Mouse (Mus musculus): ENCODE results near the gene Ggn. TPM values are rescaled to one million over a fixed set of nuclear protein-coding genes. Genes with fewer than 3 reads are reported as not detected.
"Not testable (repeated sequence)": the region's sequence is repeated elsewhere in the genome, so short reads cannot be mapped to it uniquely, and the experiment has no call there.

Ggn gene
- polyA plus RNA-seq, 1 experiment from 2014 or later, result 0.54 TPM

DNA sequence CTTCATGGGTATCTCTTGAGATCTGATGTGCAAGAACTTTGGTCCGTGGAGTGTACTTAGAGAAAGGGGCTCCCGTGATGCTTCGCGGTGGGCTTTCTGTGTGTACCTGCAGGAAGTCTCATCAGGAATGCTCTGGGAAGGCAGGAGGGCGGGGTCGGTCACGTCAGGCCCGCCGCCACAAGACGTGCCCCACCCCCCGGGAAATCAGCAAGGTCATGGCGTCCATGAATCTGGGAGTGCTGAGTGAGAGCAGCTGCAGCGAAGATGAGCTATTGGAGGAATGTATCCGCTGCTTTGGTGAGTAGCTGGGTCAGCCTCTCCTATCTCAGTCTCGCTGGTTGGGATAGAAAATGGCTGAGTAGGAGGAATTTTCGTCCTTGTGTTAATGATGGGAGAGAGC, 32.6 kb upstream of the Ggn start:
- no peak overlapping the region for H3K4me2 ChIP-seq (ENCODE audit: low read length)
- no peak overlapping the region for H3K9ac ChIP-seq (ENCODE audit: low read depth, low read length)
- H3K9me3 ChIP-seq (replicated peaks; ENCODE audit: control insufficient read depth, low read length, poor library complexity, severe bottlenecking), result no peaks in the 10 kb centered on the region
- 51% methylated on average over 16 of the region's 16 CpGs for WGBS
- H3K36me3 ChIP-seq (ENCODE audit: control insufficient read depth, insufficient read depth, low read length), result no peaks in the 10 kb centered on the region
- peaks cover 3% of the 10 kb centered on the region for H3K27me3 ChIP-seq (ENCODE audit: control insufficient read depth, insufficient read depth, low read depth, low read length)
- no peak overlapping the region for H3K4me3 ChIP-seq (ENCODE audit: low read depth, low read length)
- no peak overlapping the region for H3K27ac ChIP-seq (ENCODE audit: low read length)
- H3K4me1 ChIP-seq (ENCODE audit: control insufficient read depth, insufficient read depth, low read length), result peaks cover 5% of the 10 kb centered on the region; the same call in 1 of the 2 replicates
- ATAC-seq, result no peak

DNA sequence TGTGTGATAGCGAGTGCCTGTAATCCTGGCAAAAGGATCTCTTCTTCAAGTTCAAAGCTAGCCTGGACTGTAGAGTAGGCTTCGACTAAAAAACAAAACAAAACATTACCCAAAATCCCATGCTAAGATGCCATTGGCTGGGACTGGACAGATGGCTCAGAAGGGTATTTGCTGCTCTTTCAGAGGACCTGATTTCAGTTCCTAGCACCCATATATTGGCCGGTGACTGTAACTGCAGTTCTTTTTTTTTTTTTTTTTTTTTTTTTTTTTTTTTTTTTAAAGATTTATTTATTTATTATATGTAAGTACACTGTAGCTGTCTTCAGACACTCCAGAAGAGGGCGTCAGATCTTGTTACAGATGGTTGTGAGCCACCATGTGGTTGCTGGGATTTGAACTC, 30.8 kb upstream of the Ggn start:
- H3K36me3 ChIP-seq (ENCODE audit: control insufficient read depth, insufficient read depth, low read length); H3K4me3 ChIP-seq (ENCODE audit: low read depth, low read length); H3K27ac ChIP-seq (ENCODE audit: low read length); H3K4me2 ChIP-seq (ENCODE audit: low read length); ATAC-seq; H3K27me3 ChIP-seq (ENCODE audit: control insufficient read depth, insufficient read depth, low read depth, low read length); H3K4me1 ChIP-seq (ENCODE audit: control insufficient read depth, insufficient read depth, low read length); H3K9me3 ChIP-seq (replicated peaks; ENCODE audit: control insufficient read depth, low read length, poor library complexity, severe bottlenecking); H3K9ac ChIP-seq (ENCODE audit: low read depth, low read length): not testable (repeated sequence)
- 92% methylated on average over 3 of the region's 4 CpGs for WGBS

DNA sequence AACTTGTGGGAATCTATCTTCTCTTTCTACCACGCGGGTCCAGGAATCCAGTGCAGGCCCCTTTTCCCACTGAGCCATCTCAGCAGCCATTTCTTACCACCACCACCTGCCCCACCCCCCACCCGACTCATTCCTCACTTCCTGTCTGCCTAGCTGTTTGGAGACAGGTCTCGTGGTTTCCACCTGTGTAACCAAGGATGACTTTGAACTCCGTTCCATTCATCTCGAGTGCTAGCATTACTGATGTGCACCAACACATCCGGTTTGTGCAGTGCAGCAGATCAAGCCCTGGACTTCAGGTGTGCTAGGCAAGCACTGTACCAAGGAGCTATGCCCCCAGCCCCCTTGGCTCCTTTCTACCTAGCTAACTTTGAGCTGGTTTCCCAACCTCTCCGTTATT, 28.6 kb upstream of the Ggn start:
- ATAC-seq, result no peak
- H3K36me3 ChIP-seq (ENCODE audit: control insufficient read depth, insufficient read depth, low read length), result no peaks in the 10 kb centered on the region
- 88% methylated on average over 8 of the region's 8 CpGs for WGBS
- no peak overlapping the region for H3K4me2 ChIP-seq (ENCODE audit: low read length)
- H3K4me3 ChIP-seq (ENCODE audit: low read depth, low read length), result no peak overlapping the region
- no peaks in the 10 kb centered on the region for H3K9me3 ChIP-seq (replicated peaks; ENCODE audit: control insufficient read depth, low read length, poor library complexity, severe bottlenecking)
- no peaks in the 10 kb centered on the region for H3K4me1 ChIP-seq (ENCODE audit: control insufficient read depth, insufficient read depth, low read length)
- H3K27ac ChIP-seq (ENCODE audit: low read length), result no peak overlapping the region
- H3K27me3 ChIP-seq (ENCODE audit: control insufficient read depth, insufficient read depth, low read depth, low read length), result no peaks in the 10 kb centered on the region
- H3K9ac ChIP-seq (ENCODE audit: low read depth, low read length), result no peak overlapping the region

DNA sequence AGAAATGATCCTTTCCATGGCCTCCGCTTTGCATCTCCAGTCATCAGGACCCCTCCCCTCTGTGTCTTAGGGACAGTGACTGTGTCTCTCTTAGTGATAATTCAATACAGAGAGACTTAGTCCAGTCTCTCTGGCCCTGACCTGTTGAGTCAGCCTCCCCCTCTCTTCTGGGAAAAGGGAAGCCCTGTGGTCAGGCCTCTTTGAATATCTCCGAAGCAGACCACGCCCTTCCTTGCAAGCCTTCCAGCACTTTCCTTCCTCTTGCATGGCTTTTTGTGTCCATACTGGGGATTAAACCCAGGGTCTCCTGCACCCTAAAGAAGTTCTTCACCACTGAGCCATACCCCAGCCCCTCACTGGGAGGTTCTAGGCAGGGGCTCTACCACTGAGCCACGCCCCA, 26.0 kb upstream of the Ggn start:
- Histone ChIP-seq H3K36me3 (ENCODE audit: control insufficient read depth, insufficient read depth, low read length) (no peaks in the 10 kb centered on the region), H3K4me3 (ENCODE audit: low read depth, low read length) (no peak overlapping the region), H3K9me3 (replicated peaks; ENCODE audit: control insufficient read depth, low read length, poor library complexity, severe bottlenecking) (no peaks in the 10 kb centered on the region), H3K4me1 (ENCODE audit: control insufficient read depth, insufficient read depth, low read length) (no peaks in the 10 kb centered on the region), H3K4me2 (ENCODE audit: low read length) (no peak overlapping the region), H3K27ac (ENCODE audit: low read length) (no peak overlapping the region), H3K9ac (ENCODE audit: low read depth, low read length) (no peak overlapping the region), H3K27me3 (ENCODE audit: control insufficient read depth, insufficient read depth, low read depth, low read length) (no peaks in the 10 kb centered on the region)
- 90% methylated on average over 4 of the region's 4 CpGs for WGBS
- no peak for ATAC-seq

DNA sequence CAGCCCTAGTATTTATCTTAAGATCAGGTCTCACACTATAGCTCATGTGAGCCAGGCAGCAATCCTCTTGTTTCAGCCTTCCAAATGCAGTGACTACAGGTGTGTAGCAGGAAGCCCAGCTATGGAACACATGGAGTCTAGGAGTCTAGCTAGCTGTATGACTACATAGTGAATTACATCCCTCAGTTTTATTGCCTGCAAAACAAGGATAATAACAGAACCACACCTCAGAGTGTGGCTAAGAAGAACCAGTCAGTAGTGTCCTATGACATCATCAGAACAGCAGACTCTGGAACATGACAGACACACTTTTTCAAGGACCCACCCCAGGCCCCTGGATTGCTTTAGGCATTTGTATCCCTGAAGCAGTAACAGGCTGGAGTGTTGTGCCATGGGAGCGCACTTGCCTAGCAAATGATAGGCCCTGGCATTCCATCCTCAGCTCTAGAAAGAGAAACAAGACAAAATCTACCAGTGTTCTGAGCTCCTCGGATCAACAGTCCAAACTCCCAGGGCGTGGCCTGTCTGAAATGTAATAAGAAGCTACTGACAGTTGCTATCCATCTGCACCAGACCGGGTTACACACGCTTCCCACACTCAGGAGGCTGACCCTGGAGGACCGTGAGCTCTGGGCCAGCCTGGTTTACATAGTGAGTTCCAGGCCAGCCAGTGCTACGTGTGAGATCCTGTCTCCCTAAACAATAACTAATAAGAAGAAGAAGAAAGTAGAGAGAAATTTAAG, 23.2 kb upstream of the Ggn start:
- Histone ChIP-seq H3K36me3 (ENCODE audit: control insufficient read depth, insufficient read depth, low read length) (no peaks in the 10 kb centered on the region), H3K4me2 (ENCODE audit: low read length) (no peak overlapping the region), H3K9ac (ENCODE audit: low read depth, low read length) (no peak overlapping the region), H3K27ac (ENCODE audit: low read length) (no peak overlapping the region), H3K4me3 (ENCODE audit: low read depth, low read length) (no peak overlapping the region), H3K27me3 (ENCODE audit: control insufficient read depth, insufficient read depth, low read depth, low read length) (no peaks in the 10 kb centered on the region), H3K9me3 (replicated peaks; ENCODE audit: control insufficient read depth, low read length, poor library complexity, severe bottlenecking) (no peaks in the 10 kb centered on the region), H3K4me1 (ENCODE audit: control insufficient read depth, insufficient read depth, low read length) (no peaks in the 10 kb centered on the region)
- 87% methylated on average over 7 of the region's 7 CpGs for WGBS
- ATAC-seq, result no peak

DNA sequence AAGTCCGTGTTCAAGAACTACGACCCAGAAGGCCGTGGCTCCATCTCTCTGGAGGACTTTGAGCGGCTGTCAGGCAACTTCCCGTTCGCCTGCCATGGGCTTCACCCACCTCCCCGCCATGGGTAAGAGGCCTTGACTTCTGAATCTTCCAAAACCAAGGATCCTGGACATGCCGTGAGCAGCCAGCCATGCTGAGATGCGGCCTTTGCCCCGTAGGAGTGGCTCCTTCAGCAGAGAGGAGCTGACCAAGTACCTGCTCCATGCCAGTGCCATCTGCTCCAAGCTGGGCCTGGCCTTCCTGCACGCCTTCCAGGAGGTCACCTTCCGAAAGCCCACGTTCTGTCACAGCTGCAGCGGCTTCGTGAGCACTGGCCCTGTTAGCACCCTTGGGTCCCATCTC, 21.2 kb upstream of the Ggn start:
- Histone ChIP-seq H3K4me2 (ENCODE audit: low read length) (no peak overlapping the region), H3K9ac (ENCODE audit: low read depth, low read length) (no peak overlapping the region), H3K36me3 (ENCODE audit: control insufficient read depth, insufficient read depth, low read length) (no peaks in the 10 kb centered on the region), H3K4me3 (ENCODE audit: low read depth, low read length) (no peak overlapping the region), H3K27me3 (ENCODE audit: control insufficient read depth, insufficient read depth, low read depth, low read length) (no peaks in the 10 kb centered on the region), H3K9me3 (replicated peaks; ENCODE audit: control insufficient read depth, low read length, poor library complexity, severe bottlenecking) (no peaks in the 10 kb centered on the region), H3K27ac (ENCODE audit: low read length) (no peak overlapping the region), H3K4me1 (ENCODE audit: control insufficient read depth, insufficient read depth, low read length) (no peaks in the 10 kb centered on the region)
- 90% methylated on average over 15 of the region's 15 CpGs for WGBS
- no peak for ATAC-seq

DNA sequence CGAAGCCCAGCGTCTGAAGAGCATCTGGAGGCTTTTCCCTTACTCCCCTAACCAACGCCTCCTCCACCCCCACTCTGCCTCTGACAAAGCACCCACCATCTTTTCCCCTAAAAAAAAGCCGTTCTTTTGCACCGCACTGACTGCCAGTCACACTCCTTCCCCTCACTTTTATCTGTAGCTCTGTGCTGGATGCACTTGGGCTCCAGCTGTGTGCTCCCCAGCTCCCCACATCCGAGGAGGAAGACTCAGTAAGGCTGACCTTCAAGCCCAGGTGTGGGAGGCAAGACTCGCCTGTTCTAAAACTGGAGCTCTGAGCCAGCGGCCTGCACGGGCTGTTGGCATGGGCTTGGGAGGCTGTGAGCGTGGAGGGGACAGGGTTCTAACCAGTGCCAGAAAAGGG, 18.5 kb upstream of the Ggn start:
- H3K27me3 ChIP-seq (ENCODE audit: control insufficient read depth, insufficient read depth, low read depth, low read length), result no peaks in the 10 kb centered on the region
- no peaks in the 10 kb centered on the region for H3K9me3 ChIP-seq (replicated peaks; ENCODE audit: control insufficient read depth, low read length, poor library complexity, severe bottlenecking)
- WGBS, result 63% methylated on average over 10 of the region's 10 CpGs
- no peak overlapping the region for H3K4me3 ChIP-seq (ENCODE audit: low read depth, low read length)
- H3K27ac ChIP-seq (ENCODE audit: low read length), result no peak overlapping the region
- H3K4me2 ChIP-seq (ENCODE audit: low read length), result no peak overlapping the region
- no peaks in the 10 kb centered on the region for H3K36me3 ChIP-seq (ENCODE audit: control insufficient read depth, insufficient read depth, low read length)
- peaks cover 6% of the 10 kb centered on the region for H3K4me1 ChIP-seq (ENCODE audit: control insufficient read depth, insufficient read depth, low read length)
- ATAC-seq, result no peak
- no peak overlapping the region for H3K9ac ChIP-seq (ENCODE audit: low read depth, low read length)

DNA sequence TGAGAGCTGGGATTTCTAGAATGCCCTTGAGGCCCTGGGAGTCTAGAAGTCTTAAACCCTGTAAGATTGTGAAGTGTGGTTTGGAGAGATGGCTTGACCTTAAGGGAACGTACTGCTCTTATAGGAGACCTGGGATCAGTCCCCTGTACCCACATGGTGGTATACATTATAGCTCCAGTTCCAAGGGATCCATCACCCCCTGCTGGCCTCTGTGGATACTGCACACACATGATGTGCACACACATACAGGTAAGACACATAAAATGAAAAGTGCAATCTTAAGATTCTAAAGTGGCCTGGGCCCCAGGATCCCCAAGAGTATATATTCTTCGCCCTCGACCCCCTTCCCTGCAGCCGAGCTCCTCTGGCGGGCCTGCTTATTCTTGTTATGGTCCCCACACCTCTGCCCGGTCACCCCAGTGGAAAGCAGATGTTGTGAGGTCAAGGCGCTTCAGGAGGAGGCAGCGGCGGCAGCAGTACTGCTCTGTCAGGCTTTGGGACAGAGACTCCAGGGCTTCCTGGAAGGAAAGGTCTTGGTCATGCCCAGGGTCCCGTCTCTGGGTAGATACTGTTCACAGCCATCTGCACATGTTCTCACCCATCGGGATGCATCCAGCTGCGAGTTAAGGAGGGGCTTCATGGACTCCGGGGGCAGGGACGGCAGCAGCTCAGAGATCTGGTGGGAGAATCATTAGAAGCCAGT, 15.8 kb upstream of the Ggn start:
- peaks cover 4% of the 10 kb centered on the region for H3K27me3 ChIP-seq (ENCODE audit: control insufficient read depth, insufficient read depth, low read depth, low read length)
- H3K36me3 ChIP-seq (ENCODE audit: control insufficient read depth, insufficient read depth, low read length), result no peaks in the 10 kb centered on the region
- peaks cover 8% of the 10 kb centered on the region for H3K4me1 ChIP-seq (ENCODE audit: control insufficient read depth, insufficient read depth, low read length)
- no peak for ATAC-seq
- H3K9ac ChIP-seq (ENCODE audit: low read depth, low read length), result no peak overlapping the region
- no peak overlapping the region for H3K4me2 ChIP-seq (ENCODE audit: low read length)
- no peak overlapping the region for H3K4me3 ChIP-seq (ENCODE audit: low read depth, low read length)
- no peaks in the 10 kb centered on the region for H3K9me3 ChIP-seq (replicated peaks; ENCODE audit: control insufficient read depth, low read length, poor library complexity, severe bottlenecking)
- H3K27ac ChIP-seq (ENCODE audit: low read length), result no peak overlapping the region
- 95% methylated on average over 14 of the region's 14 CpGs for WGBS

DNA sequence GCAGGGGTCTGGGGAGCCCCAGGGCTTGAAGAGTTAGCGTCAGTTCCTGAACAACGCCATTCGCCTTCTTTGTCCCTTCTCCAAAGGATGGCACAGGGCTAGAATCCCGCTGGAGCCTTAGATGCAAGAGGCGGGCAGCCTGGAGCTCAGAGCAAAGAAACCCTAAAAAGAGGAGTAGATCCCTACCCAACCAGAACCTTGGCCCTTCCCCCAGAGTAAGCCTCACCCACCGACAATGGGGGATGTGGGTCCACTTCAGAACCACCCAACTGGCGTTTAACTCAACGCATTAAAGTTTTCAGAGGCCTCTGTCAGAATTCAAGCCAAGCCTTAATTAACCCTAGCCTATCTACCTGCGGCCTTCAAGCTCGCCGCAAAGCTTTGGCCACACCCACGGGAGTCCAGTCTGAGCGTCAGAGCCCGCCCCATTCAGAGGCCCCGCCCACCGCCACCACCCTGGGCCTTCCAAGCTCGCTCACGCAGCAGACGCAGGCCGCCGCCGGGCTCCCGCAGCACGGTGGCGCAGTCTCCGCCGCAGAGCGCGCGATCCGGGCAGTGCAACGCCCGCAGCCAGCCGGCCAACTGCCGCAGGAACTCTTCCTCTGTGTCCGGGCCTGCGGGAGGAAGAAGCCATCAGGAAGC, 14.7 kb upstream of the Ggn start:
- WGBS, result 8% methylated on average over 35 of the region's 37 CpGs
- ATAC-seq, result peak; percentile 92
- peak overlapping the region; percentile 81 for H3K4me3 ChIP-seq (ENCODE audit: low read depth, low read length)
- peaks cover 4% of the 10 kb centered on the region for H3K27me3 ChIP-seq (ENCODE audit: control insufficient read depth, insufficient read depth, low read depth, low read length)
- H3K36me3 ChIP-seq (ENCODE audit: control insufficient read depth, insufficient read depth, low read length), result no peaks in the 10 kb centered on the region
- H3K9me3 ChIP-seq (replicated peaks; ENCODE audit: control insufficient read depth, low read length, poor library complexity, severe bottlenecking), result no peaks in the 10 kb centered on the region
- H3K27ac ChIP-seq (ENCODE audit: low read length), result peak overlapping the region; percentile 91
- peaks cover 8% of the 10 kb centered on the region for H3K4me1 ChIP-seq (ENCODE audit: control insufficient read depth, insufficient read depth, low read length)
- H3K4me2 ChIP-seq (ENCODE audit: low read length), result peak overlapping the region; percentile 92
- peak overlapping the region; percentile 78 for H3K9ac ChIP-seq (ENCODE audit: low read depth, low read length)

Data from midbrain, embryonic 16.5 days (tissue).